ENCODE assay signal across 18 mouse cellular contexts in the genomic region with DNA sequence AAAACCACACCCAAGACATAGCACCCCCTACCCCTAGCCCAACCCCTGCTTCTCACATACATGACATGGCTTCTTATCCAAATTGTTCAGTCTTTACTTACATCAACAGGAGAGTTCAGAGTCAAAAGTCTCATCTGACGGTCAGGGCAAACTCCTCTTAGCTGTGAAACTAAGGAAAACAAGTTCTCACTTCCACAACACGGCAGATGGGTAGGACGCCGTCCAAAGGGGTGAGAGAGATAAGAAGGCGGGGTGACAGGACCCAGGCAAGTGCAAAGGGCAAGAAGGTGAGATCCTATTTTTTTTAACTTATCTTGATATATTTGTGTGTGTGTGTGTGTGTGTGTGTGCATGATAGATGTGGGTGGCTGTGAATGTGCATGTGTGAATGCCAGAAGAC. TPM values are rescaled to one million over a fixed set of nuclear protein-coding genes. Genes with fewer than 3 reads are reported as not detected.
DNase-seq lines count a peak whose midpoint lies in the region; ATAC-seq and TF ChIP-seq lines count a peak whose summit lies in the region.
"Had no signal": no experiment of that assay in that cellular context is flagged by ENCODE, and none has a peak within 500 bp of the region (broad histone marks: within the 10 kb centered on the region; RNA-seq: fewer than 3 reads in every experiment).

No protein-coding gene starts in this region.

- DNase-seq in kidney, adult 2 months, result peak; percentile 75
- DNase-seq in yolk sac, embryonic 10.5 days (ENCODE audit: low spot score), result peak; percentile 45
- DNase-seq in cerebellum, postnatal 10 days, result no peak
- DNase-seq: adrenal gland, adult 8-10 months; cerebellum, adult 9-11 months; forebrain, postnatal 0 days; lung, embryonic 14.5 days; lung, postnatal 4 days had no signal

- no peak for ATAC-seq in kidney, embryonic 16.5 days (ENCODE audit: low FRiP score, low TSS enrichment)
- peak; percentile 56 for ATAC-seq in erythroid progenitor cell, adult 5-6 weeks (replicated peaks; ENCODE audit: low FRiP score, poor library complexity, severe bottlenecking)
- peak; percentile 41 for ATAC-seq in liver, embryonic 12.5 days
- no peak for ATAC-seq in monocyte, adult 5-6 weeks (replicated peaks; ENCODE audit: insufficient number of reproducible peaks, low FRiP score, low TSS enrichment, poor library complexity, severe bottlenecking)
- ATAC-seq: forebrain, postnatal 0 days; midbrain, embryonic 16.5 days had no signal

- H3K36me3 ChIP-seq in kidney, adult 2 months (ENCODE audit: control insufficient read depth, insufficient read depth, low read length), result no peaks in the 10 kb centered on the region
- no peaks in the 10 kb centered on the region for H3K36me3 ChIP-seq in kidney, embryonic 16.5 days (ENCODE audit: insufficient read depth, low read length)
- no peaks in the 10 kb centered on the region for H3K36me3 ChIP-seq in liver, embryonic 12.5 days
- H3K36me3 ChIP-seq: embryonic facial prominence, embryonic 12.5 days had no signal

- H3K27me3 ChIP-seq in kidney, adult 2 months (replicated peaks; ENCODE audit: control insufficient read depth, insufficient read depth, low read length), result no peaks in the 10 kb centered on the region
- no peaks in the 10 kb centered on the region for H3K27me3 ChIP-seq in kidney, embryonic 16.5 days (ENCODE audit: insufficient read depth, low read length)
- no peaks in the 10 kb centered on the region for H3K27me3 ChIP-seq in liver, embryonic 12.5 days (replicated peaks)
- H3K27me3 ChIP-seq: embryonic facial prominence, embryonic 12.5 days had no signal

- TF ChIP-seq CTCF in kidney, adult 2 months (conservative IDR thresholded peaks at IDR 0.05; ENCODE audit: insufficient read depth, insufficient read length, low read depth, low read length), result no peak

- H3K9me3 ChIP-seq in kidney, embryonic 16.5 days (ENCODE audit: low read length), result no peaks in the 10 kb centered on the region
- H3K9me3 ChIP-seq in liver, embryonic 12.5 days (replicated peaks), result no peaks in the 10 kb centered on the region
- H3K9me3 ChIP-seq: embryonic facial prominence, embryonic 12.5 days had no signal

- no peak for TF ChIP-seq POLR2A in kidney, adult 2 months (IDR thresholded peaks at IDR 0.05; ENCODE audit: low read depth, low read length)

- no peak overlapping the region for H3K4me2 ChIP-seq in kidney, embryonic 16.5 days (replicated peaks; ENCODE audit: low read depth, low read length)
- peak overlapping the region; percentile 61 for H3K4me2 ChIP-seq in liver, embryonic 12.5 days
- H3K4me2 ChIP-seq: embryonic facial prominence, embryonic 12.5 days; lung, embryonic 14.5 days had no signal

- no peak overlapping the region for H3K27ac ChIP-seq in kidney, adult 2 months (ENCODE audit: insufficient read depth, low read depth, low read length)
- no peak overlapping the region for H3K27ac ChIP-seq in kidney, embryonic 16.5 days (ENCODE audit: low read length)
- peak overlapping the region; percentile 53 for H3K27ac ChIP-seq in liver, embryonic 12.5 days
- H3K27ac ChIP-seq: embryonic facial prominence, embryonic 12.5 days; stomach, postnatal 0 days had no signal

- peaks cover 19% of the 10 kb centered on the region for H3K4me1 ChIP-seq in kidney, adult 2 months (ENCODE audit: control insufficient read depth, insufficient read depth, low read length)
- H3K4me1 ChIP-seq in kidney, embryonic 16.5 days (ENCODE audit: insufficient read depth, low read length), result peaks cover 18% of the 10 kb centered on the region; the same call in 1 of the 2 replicates
- H3K4me1 ChIP-seq in liver, embryonic 12.5 days, result peaks cover 37% of the 10 kb centered on the region

- 78% methylated on average over 5 of the region's 5 CpGs for WGBS in kidney, adult 2 months
- 82% methylated on average over 5 of the region's 5 CpGs for WGBS in kidney, embryonic 16.5 days
- WGBS in liver, embryonic 12.5 days (ENCODE audit: insufficient replicate concordance), result 30% methylated on average over 5 of the region's 5 CpGs

- H3K9ac ChIP-seq in kidney, embryonic 16.5 days (replicated peaks; ENCODE audit: low read length), result no peak overlapping the region
- H3K9ac ChIP-seq in liver, embryonic 12.5 days, result peak overlapping the region; percentile 22; the same call in 1 of the 2 replicates
- H3K9ac ChIP-seq: embryonic facial prominence, embryonic 12.5 days; forebrain, postnatal 0 days; lung, embryonic 14.5 days had no signal

- H3K4me3 ChIP-seq in kidney, adult 2 months (ENCODE audit: insufficient read depth, low read depth, low read length), result no peak overlapping the region
- no peak overlapping the region for H3K4me3 ChIP-seq in kidney, embryonic 16.5 days (ENCODE audit: low read length)
- peak overlapping the region; percentile 14; the same call in 1 of the 2 replicates for H3K4me3 ChIP-seq in liver, embryonic 12.5 days
- H3K4me3 ChIP-seq: embryonic facial prominence, embryonic 12.5 days had no signal

RNA-seq across cellular contexts. Expression of a gene that starts 9.0 kb away (rescaled TPM):
- 18.8 and 21.9 TPM in 2 replicates for polyA plus RNA-seq in kidney, adult 2 months (2012; rRNA removed)
- 0.73 and 1.2 TPM in 2 replicates for polyA plus RNA-seq in kidney, embryonic 16.5 days (2015; fragmentation: Nextera tagmentation; extraction: Ambion mirVana)
- not detected in 2 replicates for total RNA-seq in erythroid progenitor cell, adult 5-6 weeks (2015; ENCODE audit: low replicate concordance)
- not detected in 2 replicates for total RNA-seq in erythroid progenitor cell, adult 5-6 weeks (2017; ENCODE audit: low replicate concordance)
- polyA plus RNA-seq in liver, embryonic 12.5 days (2016; fragmentation: Nextera tagmentation; extraction: Ambion mirVana), result 0.49 and 0.51 TPM in 2 replicates
- not detected in 3 replicates for total RNA-seq in monocyte, adult 5-6 weeks (2017)
- total RNA-seq: adrenal gland, adult 8-10 months; hematopoietic stem cell, adult 5-6 weeks; layer of hippocampus, postnatal 14 days; neutrophil, adult 5-6 weeks had no signal
- polyA plus RNA-seq: embryonic facial prominence, embryonic 12.5 days; lung, embryonic 14.5 days; midbrain, embryonic 16.5 days; stomach, postnatal 0 days had no signal

Comparison
In these comparisons a context has a peak if more than half of its experiments do, and no peak if none do; other contexts are left out.
1. DNase-seq: peak in kidney, adult 2 months (single experiment) and yolk sac, embryonic 10.5 days (single experiment); none in cerebellum, postnatal 10 days (0 of 2).
2. ATAC-seq: peak in erythroid progenitor cell, adult 5-6 weeks (single experiment) and liver, embryonic 12.5 days (single experiment); none in kidney, embryonic 16.5 days (single experiment) and monocyte, adult 5-6 weeks (single experiment).